Mouse (Mus musculus) ovary, postnatal 14 days (tissue): Measurements from ENCODE around the gene 4632433K11Rik.
"Not testable (repeated sequence)": the region's sequence is repeated elsewhere in the genome, so short reads cannot be mapped to it uniquely, and the experiment has no call there.

Experiments used
- DNase-seq: peaks from one replicate; pipeline ENCODE4 v3.0.0; 2022; ENCODE audit warnings: low spot score

Gene 4632433K11Rik

DNA sequence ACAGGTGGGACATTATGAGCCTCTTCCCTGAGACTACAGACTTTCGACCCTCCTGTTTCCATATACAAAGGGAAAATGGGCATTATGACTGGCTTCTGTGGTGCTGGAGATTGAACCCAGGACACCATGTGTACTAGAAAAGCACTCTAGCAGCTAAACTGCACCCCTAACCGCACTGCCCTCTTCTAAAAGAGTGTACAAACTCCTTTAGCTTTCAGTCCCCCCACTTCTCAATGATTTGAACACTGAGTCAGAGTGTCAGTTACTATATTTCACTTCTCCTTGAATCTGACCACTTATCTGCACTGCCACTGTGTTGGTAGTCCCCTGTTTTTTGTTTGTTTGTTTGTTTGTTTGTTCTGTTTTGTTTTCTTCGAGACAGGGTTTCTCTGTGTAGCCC, at the start of gene 4632433K11Rik:
Gene 4632433K11Rik (plus strand): TSS at position 301 of the 400 bp plus-strand sequence.
- DNase-seq: no peak

DNA sequence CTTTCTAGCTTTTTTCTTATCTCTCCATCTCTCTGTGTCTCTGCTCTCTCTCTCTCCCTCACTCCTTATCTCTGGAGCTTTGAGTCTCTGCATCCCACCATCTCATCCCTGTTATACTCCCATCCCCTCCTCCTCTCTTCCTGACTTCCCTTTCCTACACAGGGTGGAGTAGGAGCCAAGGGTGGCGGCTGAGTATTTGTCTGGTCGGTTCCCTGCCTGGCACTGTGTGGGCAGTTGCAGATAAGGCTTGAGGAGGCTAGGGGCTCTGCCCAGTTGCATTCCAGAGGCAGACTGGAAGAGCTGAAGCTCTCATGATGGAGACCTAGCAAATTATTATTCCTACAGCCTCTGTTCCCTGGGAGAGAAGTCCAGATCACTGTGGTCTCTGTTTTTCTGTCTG, 45.7 kb upstream of the 4632433K11Rik start:
- no peak for DNase-seq

DNA sequence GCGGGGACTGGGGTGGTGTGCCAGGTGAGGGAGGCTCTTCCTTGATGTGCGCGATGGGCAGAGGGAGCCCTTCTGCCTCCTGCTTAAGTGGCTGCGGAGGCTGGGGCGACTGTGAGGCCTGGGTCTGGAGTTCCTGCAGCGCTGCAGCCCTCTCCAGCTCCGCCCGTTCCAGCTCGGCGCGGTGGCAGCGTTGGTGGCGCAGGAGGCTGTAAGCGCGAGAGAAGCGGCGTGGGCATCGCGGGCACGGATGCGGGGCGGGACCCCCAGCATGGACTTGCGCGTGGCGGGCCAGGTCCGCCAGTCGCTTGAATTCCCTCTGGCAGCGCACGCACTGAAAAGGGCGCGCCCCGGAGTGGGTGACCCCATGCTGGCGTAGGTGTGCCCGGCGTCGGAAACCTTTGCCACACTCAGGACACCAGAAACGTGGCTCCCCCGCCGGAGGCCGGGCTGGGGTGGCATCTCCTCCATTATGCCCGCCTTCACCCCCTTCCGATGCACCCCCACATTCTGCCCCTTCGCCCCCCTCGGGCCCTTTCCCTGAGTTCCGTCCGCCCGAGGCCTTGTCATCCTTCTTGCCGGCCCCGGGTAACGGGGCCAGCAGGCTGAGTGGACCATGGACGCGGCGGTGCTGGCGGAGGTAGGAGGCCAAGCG, 40.4 kb upstream of the 4632433K11Rik start:
- DNase-seq: no peak

- DNase-seq: no peak
These were observed 39.7 kb upstream of the 4632433K11Rik start for GRCm38 (mm10) chr7:4993999-4994788.

DNA sequence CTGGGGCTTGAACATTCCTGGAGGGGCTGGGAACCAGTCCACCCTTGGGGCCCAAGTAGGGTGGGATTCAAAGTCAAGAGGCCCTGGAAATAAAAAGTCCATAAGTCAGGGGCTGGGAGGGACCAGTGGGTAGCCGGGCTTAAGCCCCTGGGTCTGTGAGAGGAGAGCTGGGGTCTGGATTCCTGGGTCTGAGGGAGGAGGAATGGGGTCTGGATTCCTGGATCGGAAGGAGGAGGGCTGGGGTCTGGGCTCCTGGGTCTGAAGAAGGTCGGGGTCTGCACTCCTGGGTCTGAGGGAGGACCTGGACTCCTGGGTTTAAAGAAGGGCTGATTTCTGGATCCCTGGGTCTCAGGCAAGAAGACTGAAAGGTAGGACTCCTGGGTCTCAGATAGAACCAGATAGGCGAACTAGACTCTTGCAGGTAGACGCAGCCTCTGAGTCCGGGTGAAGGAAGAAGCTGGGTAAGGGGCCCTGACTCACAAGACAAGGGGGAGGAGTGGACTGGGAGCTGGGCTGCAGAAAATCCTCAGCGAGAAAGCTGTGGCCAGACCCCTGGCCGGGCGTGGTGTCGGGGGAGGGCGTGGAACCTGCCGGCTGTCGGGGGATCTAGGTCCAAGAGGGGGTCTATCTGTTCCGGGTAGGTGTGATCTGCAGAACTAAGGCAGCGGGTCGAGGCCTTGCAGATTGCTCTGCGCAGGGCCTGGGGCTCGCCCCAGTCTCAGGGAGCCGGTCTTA, 38.5 kb upstream of the 4632433K11Rik start:
- DNase-seq: no peak

DNA sequence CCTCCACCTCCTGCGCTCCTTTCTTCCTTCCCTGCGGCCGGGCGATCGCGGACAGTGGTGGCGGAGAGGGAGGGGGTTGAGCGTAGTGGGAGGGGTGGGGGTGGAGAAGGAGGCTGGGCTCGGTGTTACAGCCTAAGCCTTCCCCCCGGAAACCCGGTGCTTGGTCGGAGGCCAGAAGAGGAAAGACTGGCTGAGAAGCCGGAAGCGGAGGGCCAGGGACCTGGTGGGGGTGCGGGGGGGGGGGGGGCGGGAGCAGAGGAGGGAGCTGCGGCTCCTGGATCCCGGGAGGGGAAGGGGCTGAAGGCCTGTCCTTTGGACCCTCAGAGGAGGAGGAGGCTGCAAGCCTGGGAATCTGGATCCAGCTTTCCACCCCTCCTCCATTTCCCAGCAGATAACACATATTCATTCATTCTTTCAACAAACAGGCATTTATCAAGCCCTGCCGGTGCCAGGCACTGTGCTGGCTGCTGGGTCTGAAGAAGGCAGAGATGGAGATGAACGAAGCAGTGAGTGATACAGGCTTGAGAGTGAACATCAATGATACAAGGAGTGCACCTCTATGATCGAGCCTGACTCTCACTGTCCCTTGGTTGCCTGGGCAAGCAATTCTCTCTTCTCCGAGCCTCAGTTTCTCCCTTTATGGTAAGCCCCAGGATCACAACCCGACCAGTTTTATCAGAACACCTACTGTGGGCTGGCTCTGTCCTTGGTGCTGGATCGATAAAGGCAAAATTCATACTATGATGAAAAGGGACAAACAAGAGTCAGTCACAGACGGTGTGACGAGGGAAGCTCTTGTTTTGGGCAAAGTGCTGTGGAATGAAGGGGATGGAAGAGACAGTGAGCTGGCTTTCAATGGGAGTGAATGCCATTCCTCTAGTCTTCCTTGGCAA, 37.7 kb upstream of the 4632433K11Rik start, which contains the start of gene Zfp579:
Gene Zfp579 (minus strand): TSS at position 156 of the 893 bp plus-strand sequence.
- peak; percentile 97 for DNase-seq

GRCm38 (mm10) chr7:4996934-4997333, 37.0 kb upstream of the 4632433K11Rik start:
- DNase-seq: no peak

DNA sequence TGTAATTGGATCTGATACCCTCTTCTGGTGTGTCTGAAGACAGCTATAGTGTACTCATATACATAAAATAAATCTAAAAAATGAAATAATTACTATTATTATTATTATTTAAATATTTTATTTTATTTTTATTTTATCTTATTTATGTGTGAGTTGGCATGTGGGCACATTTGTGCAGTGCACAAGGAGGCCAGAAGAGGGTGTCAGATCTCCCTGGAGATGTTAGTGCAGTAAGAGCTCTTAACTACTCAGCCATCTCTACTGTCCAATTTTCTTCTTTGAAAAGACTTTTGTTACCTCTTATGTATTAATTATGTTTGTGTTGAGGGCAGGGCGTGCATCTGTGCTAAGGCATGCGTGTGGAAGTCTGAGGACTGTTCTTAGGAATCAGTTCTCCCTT, 34.0 kb upstream of the 4632433K11Rik start:
- DNase-seq: no peak

GRCm38 (mm10) chr7:5002876-5003275, 31.0 kb upstream of the 4632433K11Rik start:
- DNase-seq: not testable (repeated sequence)

DNA sequence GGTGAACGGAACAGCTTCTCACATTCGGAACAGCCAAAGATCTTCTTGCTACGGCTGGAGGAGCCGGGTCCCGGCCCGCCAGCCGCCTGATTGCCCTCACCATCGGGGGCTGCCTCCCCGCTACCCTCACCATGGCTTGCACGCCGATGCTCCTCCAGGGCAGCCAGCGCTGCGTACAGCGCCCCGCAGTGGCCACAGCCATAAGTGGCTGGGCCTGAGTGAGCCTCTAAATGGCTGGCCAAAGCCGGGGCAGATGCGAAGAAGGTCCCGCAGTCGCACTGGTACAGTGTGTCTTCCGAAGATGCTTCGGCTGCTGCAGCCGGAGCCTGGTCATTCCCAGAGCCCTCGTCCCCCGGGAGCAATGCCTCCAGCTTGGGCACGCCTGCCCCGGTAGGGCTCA, 25.7 kb upstream of the 4632433K11Rik start:
- no peak for DNase-seq

DNA sequence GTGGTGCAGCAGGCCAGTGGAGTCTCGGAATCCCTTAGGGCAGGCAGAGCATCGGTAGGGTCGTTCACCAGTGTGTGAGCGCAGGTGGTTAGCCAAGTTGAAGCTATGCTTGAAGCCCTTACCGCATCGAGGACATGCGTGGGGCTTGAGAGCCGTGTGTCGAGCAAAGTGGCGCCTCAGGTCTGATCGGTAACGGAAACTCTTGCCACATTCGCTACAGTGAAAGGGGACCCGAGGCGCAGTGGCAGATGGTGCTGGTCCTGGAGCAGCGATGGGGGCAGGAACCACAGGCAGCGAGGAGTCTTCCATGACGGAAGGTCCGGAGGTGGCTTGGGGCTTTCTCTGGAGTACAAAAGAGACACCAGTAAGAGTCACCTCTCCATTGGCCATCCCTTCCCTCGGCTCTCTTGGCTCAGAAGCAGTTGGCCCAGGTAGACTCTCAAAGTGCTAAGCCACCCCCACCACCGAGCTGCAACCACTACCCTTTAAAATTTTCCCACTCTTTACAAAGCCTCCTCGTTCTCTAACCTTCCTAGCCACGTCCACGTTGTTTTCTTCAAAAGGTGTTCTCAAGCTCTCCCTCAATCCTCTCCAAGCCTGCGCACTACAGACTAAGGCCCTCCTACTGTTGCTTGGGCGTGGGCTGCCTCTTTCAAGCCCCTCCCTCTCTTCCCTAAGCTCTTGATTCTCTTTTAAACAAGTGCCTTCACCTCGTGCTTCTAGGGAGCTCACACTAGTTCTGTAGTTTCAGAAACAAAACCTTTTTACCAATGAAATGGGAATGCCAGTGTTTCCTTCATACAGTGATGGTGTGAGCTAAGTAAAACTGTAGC, 21.0 kb upstream of the 4632433K11Rik start:
- no peak for DNase-seq

- peak; percentile 97 for DNase-seq
These were observed 19.4 kb upstream of the 4632433K11Rik start, which contains the start of the genes Zfp524 and Fiz1 for GRCm38 (mm10) chr7:5014251-5015117. Gene Zfp524 (plus strand): TSS chr7:5014415. Gene Fiz1 (minus strand): TSS chr7:5014697.

DNA sequence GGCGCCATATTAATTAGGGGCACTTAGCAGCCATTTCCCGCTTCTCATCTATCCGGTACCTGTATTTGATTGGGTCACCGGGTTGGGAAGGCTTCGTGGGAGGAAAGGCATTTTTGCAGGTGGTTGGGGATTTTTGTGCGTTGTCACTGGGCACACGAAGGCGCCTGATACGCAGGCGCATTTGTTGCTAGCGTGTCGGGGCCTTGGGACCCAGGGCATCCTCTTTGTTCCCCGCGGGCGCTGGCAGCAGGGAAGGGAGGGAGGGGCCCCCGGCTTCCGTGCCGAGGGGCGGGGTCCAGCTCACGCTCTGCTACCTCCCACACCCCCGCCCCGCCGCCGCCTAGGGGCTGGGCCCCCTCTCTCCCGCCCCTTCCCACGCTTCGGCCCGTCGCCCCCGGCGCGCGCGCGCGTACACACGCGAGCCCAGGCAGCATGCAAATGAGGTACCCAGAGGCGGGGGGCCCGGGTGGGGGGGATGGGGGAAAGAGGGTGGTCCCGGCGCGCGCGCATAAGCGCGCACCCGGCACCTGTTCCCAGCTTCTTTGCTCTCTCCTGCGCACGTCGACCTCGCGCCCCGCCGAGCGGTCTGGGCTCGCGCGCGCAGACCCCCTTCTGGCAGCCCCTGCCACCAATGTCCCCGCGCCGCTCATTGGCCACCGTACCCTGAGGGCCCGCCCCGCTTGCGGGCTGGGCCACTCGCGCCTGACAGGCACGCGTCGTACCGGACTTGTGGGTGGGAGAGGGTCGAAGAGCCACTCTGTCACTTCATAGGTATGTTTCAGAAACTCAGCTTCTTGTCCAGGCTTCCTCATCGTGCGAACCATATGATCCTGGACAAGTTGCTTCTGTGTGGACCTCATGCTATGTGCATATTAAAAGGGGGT, 18.6 kb upstream of the 4632433K11Rik start, which contains the start of gene Gm44973:
Gene Gm44973 (plus strand): TSS at position 379 of the 884 bp plus-strand sequence.
- DNase-seq: peak; percentile 86

DNA sequence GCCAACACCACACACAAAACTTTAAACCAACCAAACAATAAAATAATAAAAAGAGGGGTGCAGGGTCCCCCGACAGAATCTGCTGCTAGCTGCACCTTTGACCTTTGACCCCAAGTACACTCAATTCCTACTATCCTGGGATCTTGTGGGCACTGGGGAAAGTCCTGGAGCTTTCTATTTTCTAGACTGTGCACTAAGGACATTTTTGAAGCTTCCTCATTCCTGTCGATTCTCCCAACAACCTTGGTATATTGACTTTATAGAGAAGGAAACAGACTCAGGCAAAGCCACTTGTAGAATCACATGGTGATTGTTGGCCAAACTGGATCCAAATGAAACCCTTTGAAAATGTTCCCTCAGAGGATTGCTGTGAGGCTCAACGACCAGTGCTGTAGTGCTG, 17.9 kb upstream of the 4632433K11Rik start:
- DNase-seq: no peak

- DNase-seq: no peak
These were observed 17.0 kb upstream of the 4632433K11Rik start for GRCm38 (mm10) chr7:5016920-5017319.

- DNase-seq: no peak
These were observed 16.6 kb upstream of the 4632433K11Rik start for GRCm38 (mm10) chr7:5017352-5017751.

DNA sequence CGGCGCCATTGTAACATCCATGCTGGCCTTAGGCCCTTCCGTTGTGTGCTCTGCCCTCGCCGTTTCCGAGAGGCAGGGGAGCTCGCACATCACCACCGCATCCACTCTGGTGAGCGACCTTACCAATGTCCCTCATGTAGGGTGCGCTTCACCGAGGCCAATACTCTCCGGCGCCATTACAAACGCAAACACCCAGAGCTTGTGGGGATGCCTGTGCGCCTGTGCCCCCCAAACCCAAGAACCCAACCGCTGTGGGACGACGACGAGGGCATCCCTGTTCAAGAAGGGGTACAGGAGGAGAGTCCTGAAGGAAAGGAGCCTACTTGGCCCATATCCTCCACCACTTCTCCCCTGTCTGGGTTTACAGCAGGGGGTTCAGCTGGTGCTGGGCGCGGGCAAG, 16.0 kb upstream of the 4632433K11Rik start:
- DNase-seq: no peak

- DNase-seq: not testable (repeated sequence)
These were observed 14.3 kb upstream of the 4632433K11Rik start for GRCm38 (mm10) chr7:5019576-5019975.
